Mouse (Mus musculus): Measurements from ENCODE around the gene Cdkn2a. TPM values are rescaled to one million over a fixed set of nuclear protein-coding genes. Genes with fewer than 3 reads are reported as not detected.
A peak's percentile ranks its signal among the peaks of the same experiment; 100 is the strongest.

The Cdkn2a gene
- polyA plus RNA-seq, 1 experiment = not detected

DNA sequence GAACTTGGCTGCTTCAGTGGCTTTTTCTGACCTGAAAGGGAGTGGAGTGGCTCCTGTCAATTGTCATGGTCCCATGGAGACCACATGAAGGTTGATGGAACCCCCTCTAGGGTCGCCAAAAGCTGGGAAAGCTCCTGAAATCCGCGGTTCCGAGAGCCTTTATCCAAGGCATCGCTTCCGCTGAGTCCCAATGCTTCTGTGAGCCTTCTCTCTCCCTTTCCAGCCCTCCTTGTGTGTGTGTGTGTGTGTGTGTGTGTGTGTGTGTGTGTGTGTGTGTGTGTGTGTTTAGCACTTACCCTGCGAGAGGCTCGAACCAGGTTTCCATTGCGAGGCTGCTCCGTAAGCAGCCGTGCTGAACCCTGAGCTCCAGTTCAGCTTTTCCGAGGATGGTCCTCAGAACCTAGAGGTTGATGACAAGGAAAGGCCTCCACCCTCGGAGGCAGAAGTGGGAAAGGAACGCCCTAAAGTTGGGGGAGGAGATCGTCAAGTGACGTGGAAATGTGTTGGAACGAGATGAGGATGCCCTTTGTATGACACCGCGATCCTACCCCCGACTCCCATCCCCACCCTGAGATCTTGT, 21.4 kb downstream of the Cdkn2a start:
- Histone ChIP-seq H3K36me3 (ENCODE audit: control insufficient read depth, insufficient read depth) (no peaks in the 10 kb centered on the region), H3K79me3 (ENCODE audit: low read depth) (no peaks in the 10 kb centered on the region), H3K4me3 (ENCODE audit: insufficient read depth, poor library complexity, severe bottlenecking) (no peak overlapping the region), H3K27me3 (ENCODE audit: control insufficient read depth, insufficient read depth, insufficient read length) (no peaks in the 10 kb centered on the region), H3ac (ENCODE audit: control insufficient read depth, insufficient read length, low read depth) (no peak overlapping the region), H3K79me2 (ENCODE audit: control insufficient read depth, insufficient read depth) (no peaks in the 10 kb centered on the region)
- TF ChIP-seq USF1 (IDR thresholded peaks at IDR 0.05; ENCODE audit: low read depth) (no peak), FOSL1 (IDR thresholded peaks at IDR 0.05; ENCODE audit: insufficient read depth, low read length, poor library complexity, severe bottlenecking) (no peak), CEBPB (IDR thresholded peaks at IDR 0.05; ENCODE audit: low read depth) (no peak), CTCF (IDR thresholded peaks at IDR 0.05; ENCODE audit: control insufficient read depth, insufficient read depth, insufficient read length) (no peak), MYOD1 (IDR thresholded peaks at IDR 0.05; ENCODE audit: control insufficient read depth, insufficient read length, low read depth) (no peak), MYOG (IDR thresholded peaks at IDR 0.05; ENCODE audit: control insufficient read depth, extremely low read depth, insufficient read length) (no peak), MAX (IDR thresholded peaks at IDR 0.05) (no peak)

DNA sequence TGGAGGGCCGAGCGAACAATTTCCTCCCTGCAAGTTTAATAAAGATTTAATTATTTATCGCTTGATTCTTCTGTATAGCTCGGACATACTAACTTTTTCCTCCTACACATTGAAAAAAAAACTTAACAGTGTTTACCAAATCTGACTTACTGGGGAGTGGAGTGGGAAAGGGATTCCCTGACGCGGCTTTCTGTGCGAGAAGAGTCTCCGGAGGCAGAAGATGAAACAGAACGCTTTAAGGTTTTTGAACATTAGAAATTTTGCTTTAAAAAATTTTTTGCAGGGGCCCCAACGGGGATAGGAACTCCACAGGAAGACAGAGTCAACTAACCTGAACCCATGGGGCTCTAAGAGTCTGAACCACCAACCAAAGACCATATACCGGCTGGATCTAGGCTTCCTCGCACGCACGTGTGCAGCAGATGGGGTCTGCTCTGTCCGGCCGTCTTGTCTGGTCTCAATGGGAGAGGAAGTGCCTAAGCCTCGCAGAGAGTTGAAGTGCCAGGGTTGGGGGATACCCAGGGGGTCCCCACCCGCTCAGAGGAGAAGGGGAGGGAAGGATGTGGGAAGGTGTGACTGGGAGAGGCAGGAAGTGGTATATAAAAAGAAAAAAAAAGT, 22.2 kb downstream of the Cdkn2a start:
- Histone ChIP-seq H3K79me2 (ENCODE audit: control insufficient read depth, insufficient read depth) (no peaks in the 10 kb centered on the region), H3K27me3 (ENCODE audit: control insufficient read depth, insufficient read depth, insufficient read length) (no peaks in the 10 kb centered on the region), H3K79me3 (ENCODE audit: low read depth) (no peaks in the 10 kb centered on the region), H3ac (ENCODE audit: control insufficient read depth, insufficient read length, low read depth) (no peak overlapping the region), H3K4me3 (ENCODE audit: insufficient read depth, poor library complexity, severe bottlenecking) (no peak overlapping the region), H3K36me3 (ENCODE audit: control insufficient read depth, insufficient read depth) (no peaks in the 10 kb centered on the region)
- TF ChIP-seq FOSL1 (IDR thresholded peaks at IDR 0.05; ENCODE audit: insufficient read depth, low read length, poor library complexity, severe bottlenecking) (no peak), MAX (IDR thresholded peaks at IDR 0.05) (no peak), CEBPB (IDR thresholded peaks at IDR 0.05; ENCODE audit: low read depth) (no peak), MYOG (IDR thresholded peaks at IDR 0.05; ENCODE audit: control insufficient read depth, extremely low read depth, insufficient read length) (no peak), CTCF (IDR thresholded peaks at IDR 0.05; ENCODE audit: control insufficient read depth, insufficient read depth, insufficient read length) (no peak), USF1 (IDR thresholded peaks at IDR 0.05; ENCODE audit: low read depth) (no peak), MYOD1 (IDR thresholded peaks at IDR 0.05; ENCODE audit: control insufficient read depth, insufficient read length, low read depth) (no peak)

DNA sequence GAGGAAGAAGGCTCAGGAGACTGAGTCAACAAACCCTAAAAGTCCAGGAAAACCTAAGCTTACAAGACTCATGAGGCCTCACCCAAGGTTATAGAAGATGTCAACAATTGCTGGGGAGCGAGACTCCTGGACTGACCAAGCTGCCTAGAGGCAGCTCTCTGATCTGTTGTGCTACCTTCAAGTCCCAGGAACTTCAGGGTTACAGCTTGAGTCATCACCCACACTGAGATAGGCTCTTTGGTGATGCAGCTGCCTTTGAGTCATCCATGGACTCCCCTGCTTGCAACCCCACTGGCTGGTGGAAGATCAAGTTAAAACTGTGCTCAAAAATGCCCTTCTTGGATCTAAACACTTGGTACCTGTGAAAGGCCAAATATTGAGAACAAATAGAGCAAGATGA, 36.7 kb downstream of the Cdkn2a start:
- Histone ChIP-seq H3K36me3 (ENCODE audit: control insufficient read depth, insufficient read depth) (no peaks in the 10 kb centered on the region), H3K79me2 (ENCODE audit: control insufficient read depth, insufficient read depth) (peaks cover 27% of the 10 kb centered on the region), H3ac (ENCODE audit: control insufficient read depth, insufficient read length, low read depth) (no peak overlapping the region), H3K79me3 (ENCODE audit: low read depth) (peaks cover 2% of the 10 kb centered on the region), H3K27me3 (ENCODE audit: control insufficient read depth, insufficient read depth, insufficient read length) (no peaks in the 10 kb centered on the region), H3K4me3 (ENCODE audit: insufficient read depth, poor library complexity, severe bottlenecking) (peak overlapping the region; percentile 27)
- no peak for TF ChIP-seq CEBPB (IDR thresholded peaks at IDR 0.05; ENCODE audit: low read depth)
- TF ChIP-seq MYOG (IDR thresholded peaks at IDR 0.05; ENCODE audit: control insufficient read depth, extremely low read depth, insufficient read length) = no peak
- peak; percentile 78 for TF ChIP-seq FOSL1 (IDR thresholded peaks at IDR 0.05; ENCODE audit: insufficient read depth, low read length, poor library complexity, severe bottlenecking)
- peak; percentile 50 for TF ChIP-seq MAX (IDR thresholded peaks at IDR 0.05)
- TF ChIP-seq USF1 (IDR thresholded peaks at IDR 0.05; ENCODE audit: low read depth) = no peak
- TF ChIP-seq MYOD1 (IDR thresholded peaks at IDR 0.05; ENCODE audit: control insufficient read depth, insufficient read length, low read depth) = peak; percentile 90

DNA sequence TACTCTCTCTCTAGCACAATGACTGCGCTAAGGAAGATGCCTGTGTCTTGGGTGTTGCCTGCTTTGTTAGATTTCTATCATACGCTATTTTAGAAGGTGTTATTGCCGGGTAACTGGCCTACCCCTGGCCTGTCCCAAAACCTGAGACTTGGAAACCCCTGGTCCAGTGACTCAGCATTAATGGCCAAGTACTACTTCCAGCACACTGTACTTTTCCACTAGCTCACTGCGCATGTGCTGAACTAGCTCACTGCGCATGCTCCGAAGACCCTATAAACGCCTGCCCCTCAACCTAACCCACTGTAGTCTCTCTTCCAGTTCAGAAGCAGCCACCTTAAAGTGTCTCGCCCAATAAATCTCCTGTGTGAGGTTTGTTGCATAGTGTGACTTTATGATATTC, 60.0 kb downstream of the Cdkn2a start:
- H3ac ChIP-seq (ENCODE audit: control insufficient read depth, insufficient read length, low read depth) = no peak overlapping the region
- TF ChIP-seq FOSL1 (IDR thresholded peaks at IDR 0.05; ENCODE audit: insufficient read depth, low read length, poor library complexity, severe bottlenecking) = no peak
- TF ChIP-seq MAX (IDR thresholded peaks at IDR 0.05) = no peak
- no peak for TF ChIP-seq USF1 (IDR thresholded peaks at IDR 0.05; ENCODE audit: low read depth)
- TF ChIP-seq CEBPB (IDR thresholded peaks at IDR 0.05; ENCODE audit: low read depth) = no peak
- TF ChIP-seq MYOD1 (IDR thresholded peaks at IDR 0.05; ENCODE audit: control insufficient read depth, insufficient read length, low read depth) = no peak
- TF ChIP-seq CTCF (IDR thresholded peaks at IDR 0.05; ENCODE audit: control insufficient read depth, insufficient read depth, insufficient read length) = no peak
- no peak for TF ChIP-seq MYOG (IDR thresholded peaks at IDR 0.05; ENCODE audit: control insufficient read depth, extremely low read depth, insufficient read length)
- no peaks in the 10 kb centered on the region for H3K79me2 ChIP-seq (ENCODE audit: control insufficient read depth, insufficient read depth)
- no peaks in the 10 kb centered on the region for H3K79me3 ChIP-seq (ENCODE audit: low read depth)
- H3K36me3 ChIP-seq (ENCODE audit: control insufficient read depth, insufficient read depth) = no peaks in the 10 kb centered on the region
- no peaks in the 10 kb centered on the region for H3K27me3 ChIP-seq (ENCODE audit: control insufficient read depth, insufficient read depth, insufficient read length)
- no peak overlapping the region for H3K4me3 ChIP-seq (ENCODE audit: insufficient read depth, poor library complexity, severe bottlenecking)

Other genes starting within 250 kb of the Cdkn2a start
- 87.0 TPM for gene Mtap, start 157.5 kb downstream of the Cdkn2a start, polyA plus RNA-seq (2012; fragmentation: generic; extraction: Trizol)
- not detected for gene Cdkn2b, start 16.4 kb upstream of the Cdkn2a start, polyA plus RNA-seq (2012; fragmentation: generic; extraction: Trizol)